Mouse (Mus musculus) retina, adult 2 months (tissue): Measurements from ENCODE around the gene Ccr5.

ENCODE experiments used
- DNase-seq: peaks from one replicate; pipeline ENCODE4 v3.0.0-alpha.2; 2012; ENCODE audit warnings: low read depth, low spot score

Gene Ccr5

DNA sequence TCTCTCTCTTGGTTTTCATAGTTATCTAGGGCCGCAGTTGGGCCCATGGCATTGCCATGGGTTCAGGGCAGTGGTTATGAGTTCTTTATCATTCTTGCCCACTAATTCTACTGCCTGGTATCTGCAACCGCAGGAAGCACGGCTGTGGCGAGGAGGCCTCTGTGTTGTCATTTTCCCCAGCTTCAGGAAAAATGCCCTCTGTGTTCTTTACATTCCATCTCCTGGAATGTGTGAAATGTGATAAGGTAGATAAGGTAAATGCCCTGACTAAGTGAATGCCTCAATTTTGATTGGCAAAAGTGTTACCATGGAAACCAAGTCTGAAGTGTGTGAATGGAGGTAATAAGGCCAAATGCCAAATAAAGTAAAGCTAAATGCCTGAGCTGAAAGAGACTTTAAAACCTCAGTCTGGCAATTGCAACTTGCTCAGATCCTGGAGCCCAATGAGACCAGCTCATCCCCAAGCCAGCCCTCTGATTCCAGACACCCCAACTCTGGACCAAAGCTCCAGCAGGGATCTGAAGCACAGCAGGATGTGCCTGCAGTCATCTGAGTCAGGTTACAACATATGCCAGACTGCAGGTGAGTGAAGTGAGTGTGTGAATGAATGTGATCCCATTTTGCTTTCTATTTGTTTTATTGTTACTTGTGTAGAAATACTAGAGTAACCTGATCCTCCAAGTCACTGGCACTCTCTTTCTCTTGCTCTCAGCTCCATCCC, 16.9 kb downstream of the Ccr5 start:
- no peak for DNase-seq

- DNase-seq: no peak
Measured at GRCm38 (mm10) chr9:124143678-124144077, 22.3 kb downstream of the Ccr5 start.

- DNase-seq: no peak
Measured at GRCm38 (mm10) chr9:124146307-124146706, 25.0 kb downstream of the Ccr5 start.
